14 mouse cellular contexts compared by ENCODE assay signal in the genomic region with DNA sequence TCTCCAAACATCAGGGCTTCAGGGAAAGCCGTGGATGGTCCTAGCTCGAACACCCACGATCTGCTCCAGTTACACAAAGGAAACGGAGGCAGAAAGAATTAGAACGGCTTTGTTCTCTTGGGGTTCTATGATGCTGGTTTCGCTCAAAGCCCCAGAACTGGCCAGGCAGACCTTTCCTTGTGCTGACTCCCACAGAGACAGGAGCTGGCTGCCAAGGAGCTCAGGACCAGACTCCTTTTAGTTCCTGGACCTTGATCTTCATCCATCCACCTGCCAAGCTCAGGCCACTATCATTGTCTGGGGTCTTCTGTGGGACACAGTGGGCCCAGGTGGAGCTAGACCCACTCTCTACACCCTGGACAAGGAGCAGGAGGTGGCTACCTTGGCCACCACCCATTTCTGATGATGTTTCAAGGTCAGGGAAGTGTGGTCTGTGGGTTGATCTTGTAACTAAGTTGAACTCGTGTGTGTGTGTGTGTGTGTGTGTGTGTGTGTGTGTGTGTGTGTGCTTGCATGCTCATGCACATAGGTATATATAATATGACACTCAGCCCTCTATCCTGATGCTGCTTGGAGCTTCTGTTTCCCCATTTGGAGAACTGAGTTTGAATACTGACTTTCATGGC.
"Had no signal": no experiment of that assay in that cellular context is flagged by ENCODE, and none has a peak within 500 bp of the region (broad histone marks: within the 10 kb centered on the region; RNA-seq: fewer than 3 reads in every experiment).

No protein-coding gene starts in this region.

- DNase-seq: kidney, postnatal 10 days; kidney, postnatal 4 days; lung, embryonic 14.5 days; lung, postnatal 10 days; right cerebral cortex, adult 18-20 months; right cerebral cortex, postnatal 25 days; thymus, postnatal 36 days had no signal

- H3K27ac ChIP-seq: layer of hippocampus, adult 2 months; left cerebral cortex, adult 2 months; limb, embryonic 10.5 days; liver, embryonic 15.5 days; midbrain, embryonic 12.5 days; neural tube, embryonic 15.5 days had no signal

- H3K4me2 ChIP-seq: liver, embryonic 11.5 days; liver, embryonic 15.5 days; lung, embryonic 14.5 days; midbrain, embryonic 12.5 days; neural tube, embryonic 15.5 days had no signal

- H3K36me3 ChIP-seq: limb, embryonic 10.5 days; liver, embryonic 15.5 days; midbrain, embryonic 12.5 days; neural tube, embryonic 15.5 days had no signal

- H3K4me3 ChIP-seq: layer of hippocampus, adult 2 months; left cerebral cortex, adult 2 months; limb, embryonic 10.5 days; liver, embryonic 15.5 days; midbrain, embryonic 12.5 days; neural tube, embryonic 15.5 days had no signal

- H3K4me1 ChIP-seq: limb, embryonic 10.5 days; midbrain, embryonic 12.5 days; neural tube, embryonic 15.5 days had no signal

- H3K9me3 ChIP-seq: limb, embryonic 10.5 days; liver, embryonic 15.5 days; midbrain, embryonic 12.5 days; neural tube, embryonic 15.5 days had no signal

- H3K27me3 ChIP-seq: liver, embryonic 15.5 days; midbrain, embryonic 12.5 days; neural tube, embryonic 15.5 days had no signal

- H3K9ac ChIP-seq: liver, embryonic 15.5 days; lung, embryonic 14.5 days; midbrain, embryonic 12.5 days; neural tube, embryonic 15.5 days had no signal
